Mouse (Mus musculus) kidney, postnatal 4 days (tissue): ENCODE data around the gene Traf5.

ENCODE experiments used
- DNase-seq, 2 experiments: peaks; one replicate each; pipeline ENCODE4 v3.0.0; 2021; ENCODE audit warnings: mixed read lengths in 2 of 2

Traf5 gene

DNA sequence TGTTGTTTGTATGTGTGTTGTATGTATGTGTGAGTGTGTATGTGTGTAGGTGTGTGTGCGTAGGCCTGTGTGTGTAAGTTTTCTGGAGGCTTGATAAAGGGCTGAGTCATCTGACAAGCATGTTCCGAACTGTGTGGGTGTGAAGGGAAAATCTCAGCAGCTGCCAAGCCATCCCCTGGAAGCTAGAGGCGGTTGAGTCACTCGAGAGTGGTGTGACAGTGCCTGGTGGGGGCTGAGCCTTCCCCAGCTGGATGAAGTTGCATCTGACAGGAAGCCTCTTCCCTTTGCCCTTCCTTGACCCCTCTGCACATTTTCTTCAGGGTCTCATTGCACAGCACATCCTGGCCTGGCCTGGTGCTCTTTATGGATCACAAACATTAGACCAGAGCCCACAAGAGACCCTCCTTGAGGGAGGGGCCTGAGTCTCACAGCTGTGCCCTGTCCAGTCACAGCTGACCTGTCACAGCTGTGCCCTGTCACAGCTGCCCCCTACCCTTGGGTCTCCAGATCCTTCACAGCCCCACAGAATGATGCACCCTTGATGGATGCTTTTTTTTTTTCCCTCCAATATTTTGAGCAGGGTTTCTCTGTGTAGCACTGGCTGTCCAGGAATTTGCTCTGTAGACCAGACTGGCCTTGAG, 30.6 kb downstream of the Traf5 start:
- peak; percentile 63 to 78 for DNase-seq

DNA sequence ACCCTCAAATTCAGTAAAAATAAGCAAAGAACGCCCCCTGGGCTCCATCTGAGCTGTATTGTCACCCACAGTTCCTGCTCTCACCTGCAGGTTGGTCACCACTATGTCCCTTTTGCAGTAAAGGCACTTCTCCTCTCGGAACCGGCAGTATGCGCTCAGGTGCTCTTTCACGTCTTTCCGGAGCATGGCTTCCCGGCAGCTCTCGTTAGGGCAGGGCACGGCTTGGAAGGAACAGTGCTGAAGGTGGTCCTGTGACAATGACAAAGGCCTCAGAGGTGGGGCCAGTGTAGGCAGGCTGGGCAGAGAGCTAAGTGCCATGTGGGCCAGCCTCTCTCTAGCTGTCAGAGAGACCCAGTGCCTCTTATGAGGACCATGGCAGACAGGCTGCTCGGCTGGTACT, 33.4 kb downstream of the Traf5 start:
- no peak for DNase-seq

DNA sequence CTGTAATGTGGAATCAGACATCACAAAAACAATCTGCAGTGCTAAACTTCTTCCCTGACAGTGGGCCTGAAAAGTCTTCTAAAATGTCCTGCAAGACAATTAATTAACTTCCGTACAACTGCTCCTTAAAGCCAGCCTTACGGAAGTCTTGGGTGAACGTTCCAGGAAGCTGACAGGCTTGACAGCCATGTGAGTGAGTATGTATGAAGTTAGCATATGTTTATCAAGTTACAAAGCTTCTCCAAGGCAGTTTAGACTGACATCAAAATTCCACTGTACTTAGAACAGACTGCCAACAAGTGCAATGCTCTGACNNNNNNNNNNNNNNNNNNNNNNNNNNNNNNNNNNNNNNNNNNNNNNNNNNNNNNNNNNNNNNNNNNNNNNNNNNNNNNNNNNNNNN, 38.6 kb downstream of the Traf5 start:
- no peak for DNase-seq

DNA sequence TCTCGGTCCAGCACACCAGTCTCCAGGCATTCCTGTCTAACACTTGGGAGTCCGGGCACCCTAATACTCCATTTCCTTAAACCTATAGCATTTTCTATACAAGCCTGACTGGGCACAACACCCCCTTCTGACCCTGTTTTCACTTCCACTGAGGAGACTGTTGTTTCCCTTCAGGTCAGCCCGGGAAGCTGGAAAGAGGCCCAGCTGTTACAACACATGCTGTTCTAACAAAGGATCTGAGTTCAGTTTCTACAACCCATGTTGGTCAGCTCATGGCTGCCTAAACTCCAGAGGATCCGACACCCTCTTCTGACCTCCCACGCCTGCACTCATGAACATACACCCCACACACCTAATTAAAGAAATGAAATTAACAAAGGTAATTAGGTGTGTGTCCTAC, 39.4 kb downstream of the Traf5 start:
- no peak for DNase-seq

DNA sequence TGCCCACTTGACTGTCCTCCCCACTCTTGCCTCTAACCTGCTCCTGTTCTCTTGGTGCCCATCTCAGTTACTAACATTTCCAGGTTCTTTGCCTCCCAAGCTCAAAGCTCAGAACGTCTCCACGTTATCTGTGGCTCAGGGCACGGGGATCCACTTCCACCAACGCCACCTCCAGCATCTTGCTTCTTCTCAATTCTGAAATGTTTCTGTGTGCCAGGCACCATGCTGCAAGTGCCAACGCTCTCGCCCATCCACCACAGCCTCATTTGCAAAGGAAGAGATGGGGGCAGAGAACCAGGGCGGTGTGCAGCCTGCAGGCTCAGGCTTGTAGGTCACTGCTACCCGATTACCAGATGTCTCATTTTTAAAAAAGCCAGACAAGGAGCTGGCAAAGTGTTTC, 39.9 kb downstream of the Traf5 start:
- DNase-seq = no peak

DNA sequence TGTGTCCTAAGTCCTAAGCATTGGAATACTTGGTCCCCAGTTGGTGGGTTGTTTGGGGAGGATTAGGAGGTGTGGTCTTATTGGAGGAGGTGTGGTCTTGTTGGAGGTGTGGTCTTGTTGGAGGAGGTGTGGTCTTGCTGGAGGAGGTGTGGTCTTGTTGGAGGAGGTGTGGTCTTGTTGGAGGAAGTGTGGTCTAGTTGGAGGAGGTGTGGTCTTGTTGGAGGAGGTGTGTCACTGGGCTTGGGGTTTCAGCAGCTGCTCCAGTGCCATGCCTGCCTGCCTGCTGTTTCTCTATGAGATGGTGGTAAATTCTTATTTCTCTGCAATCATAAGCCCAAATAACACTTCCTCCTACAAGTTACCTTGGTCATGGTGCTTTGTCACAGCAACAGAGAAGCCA, 93.3 kb downstream of the Traf5 start:
- DNase-seq = no peak

DNA sequence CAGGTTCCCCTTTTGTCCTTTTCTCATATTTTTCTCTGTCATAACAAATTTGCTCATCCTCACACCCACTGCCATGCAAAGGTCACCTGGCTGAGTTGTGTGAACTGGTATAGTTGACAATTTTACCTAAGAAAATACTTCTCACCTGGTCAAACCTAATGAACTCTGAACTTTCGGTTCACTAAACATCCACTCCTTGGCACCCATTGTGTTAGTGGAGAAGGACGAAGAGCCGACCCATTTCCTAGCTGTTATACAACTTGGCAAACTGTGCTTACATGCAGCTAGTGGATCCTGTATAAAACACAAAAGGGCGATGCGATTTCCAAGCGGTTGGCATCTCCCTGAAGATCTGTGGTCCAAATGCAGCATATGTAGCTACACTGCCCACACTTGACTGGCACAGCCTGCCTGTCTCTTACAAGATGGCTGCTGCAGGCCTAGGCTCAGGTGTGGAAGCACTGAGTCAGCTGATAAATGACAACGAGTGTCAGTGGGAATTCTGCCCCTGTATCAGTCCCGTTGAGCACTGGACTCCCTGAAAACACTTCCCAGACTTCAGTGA, 95.7 kb downstream of the Traf5 start:
- no peak for DNase-seq

DNA sequence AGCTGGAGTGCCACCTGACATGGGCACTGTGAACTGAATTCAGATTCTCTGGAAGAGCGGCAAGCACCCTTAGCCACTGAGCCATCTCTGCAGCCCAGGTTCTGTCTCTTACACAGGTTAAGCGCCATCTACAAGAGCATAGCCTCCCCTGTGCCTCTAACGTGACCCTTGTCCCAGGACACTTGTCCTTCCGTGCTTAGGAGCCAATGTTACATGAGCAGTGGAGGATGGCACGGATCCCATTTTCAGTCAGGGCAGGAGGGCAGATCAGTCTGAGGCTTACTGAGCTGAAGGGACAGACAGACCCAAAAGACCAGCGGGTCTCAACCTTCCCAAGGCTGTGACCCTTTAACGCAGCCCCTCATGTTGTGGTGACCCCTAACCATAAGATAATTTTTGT, 96.4 kb downstream of the Traf5 start:
- no peak for DNase-seq

DNA sequence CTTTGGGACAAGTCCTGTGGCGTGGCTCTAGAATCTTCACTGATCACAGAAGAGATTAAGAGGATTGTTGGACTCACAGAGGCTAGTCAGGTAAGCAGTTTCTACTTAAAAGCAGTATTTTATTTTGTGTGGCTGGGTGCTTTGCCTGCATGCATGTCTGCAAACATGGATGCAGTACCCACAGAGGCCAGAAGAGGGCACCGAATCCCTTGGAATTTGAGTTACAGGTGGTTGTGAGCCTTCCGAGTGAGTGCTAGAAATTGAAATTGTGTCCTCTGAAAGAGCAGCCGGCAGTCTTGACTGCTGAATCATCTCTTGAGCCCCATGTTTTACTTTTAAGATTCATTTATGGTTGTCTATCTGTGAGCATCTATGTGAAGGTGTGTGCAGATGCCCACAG, 96.9 kb downstream of the Traf5 start:
- peak; percentile 82 to 83 for DNase-seq

DNA sequence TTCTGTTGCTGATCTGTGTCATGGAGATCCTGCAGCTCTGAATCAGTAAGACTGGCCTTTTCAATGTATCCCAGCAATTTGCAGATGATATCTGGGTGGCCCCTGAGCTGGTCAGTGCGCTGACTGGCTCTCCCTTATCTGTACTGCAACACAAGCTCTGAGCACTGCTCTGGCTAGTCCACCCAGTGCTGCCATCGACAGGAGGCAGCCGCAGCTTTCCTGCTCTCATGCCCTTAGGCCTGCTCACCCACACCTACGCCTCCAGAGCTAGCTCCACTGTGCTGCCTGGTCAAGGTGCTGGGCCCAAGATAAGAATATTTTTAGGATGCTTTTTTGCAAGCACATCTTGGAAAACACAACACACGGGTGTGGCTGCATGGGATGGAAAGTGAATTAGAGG, 97.9 kb downstream of the Traf5 start:
- DNase-seq = no peak

DNA sequence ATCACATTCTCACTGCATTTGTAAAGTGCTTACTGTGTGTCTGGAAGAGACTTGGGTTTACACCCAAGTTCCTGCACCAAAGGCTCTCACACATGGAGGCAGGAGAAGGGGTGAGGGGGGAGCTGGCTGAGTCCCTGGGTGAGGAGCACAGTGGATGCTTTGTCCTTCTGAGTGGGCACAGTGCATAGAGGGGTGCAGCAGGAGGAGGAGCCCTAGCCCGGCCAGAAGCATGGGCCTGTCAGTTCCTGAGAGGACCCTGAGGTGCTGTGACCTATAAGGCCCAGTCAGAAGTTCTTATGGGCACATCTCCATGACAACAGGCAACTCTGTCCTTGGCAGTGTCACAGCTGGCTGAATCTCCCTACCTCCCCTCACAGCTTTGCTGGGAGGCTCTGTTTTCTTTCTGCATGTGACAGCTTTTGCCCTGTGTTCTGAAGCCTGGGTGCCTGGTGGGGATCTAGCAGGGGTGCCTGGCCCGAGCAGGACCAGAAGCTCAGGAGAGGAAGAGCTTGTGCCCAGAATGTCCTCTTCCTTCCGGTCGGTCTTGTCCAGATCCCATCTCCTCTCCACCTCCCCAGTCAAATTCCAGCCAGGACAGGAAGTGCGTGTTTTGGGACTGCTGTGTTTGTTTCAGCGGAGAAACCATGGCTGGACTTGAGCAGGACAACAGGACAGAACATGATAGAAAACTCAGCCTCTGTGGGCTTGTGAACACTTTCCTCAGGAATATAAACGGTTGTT, 100.1 kb downstream of the Traf5 start:
- no peak for DNase-seq

DNA sequence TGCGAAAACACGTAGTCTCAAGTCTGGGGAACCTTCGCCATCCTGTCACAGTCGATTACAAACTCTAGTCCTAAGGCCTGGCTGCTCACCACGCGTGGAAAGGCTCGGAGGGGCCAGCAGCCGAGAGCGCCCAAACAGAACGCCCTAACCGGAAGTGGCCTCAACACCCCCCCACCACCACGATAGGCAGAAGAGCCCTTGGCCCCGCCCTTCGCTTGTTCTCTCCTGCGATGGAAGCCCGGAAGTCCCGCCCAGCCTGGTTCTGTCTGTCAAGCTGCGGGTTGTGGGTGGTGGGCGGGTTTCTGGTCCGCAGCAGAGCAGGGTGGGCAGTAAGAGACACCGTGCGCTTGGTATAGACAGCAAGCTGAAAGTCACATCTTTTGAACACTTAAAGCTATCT, 102.4 kb downstream of the Traf5 start:
- peak; percentile 98 for DNase-seq

DNA sequence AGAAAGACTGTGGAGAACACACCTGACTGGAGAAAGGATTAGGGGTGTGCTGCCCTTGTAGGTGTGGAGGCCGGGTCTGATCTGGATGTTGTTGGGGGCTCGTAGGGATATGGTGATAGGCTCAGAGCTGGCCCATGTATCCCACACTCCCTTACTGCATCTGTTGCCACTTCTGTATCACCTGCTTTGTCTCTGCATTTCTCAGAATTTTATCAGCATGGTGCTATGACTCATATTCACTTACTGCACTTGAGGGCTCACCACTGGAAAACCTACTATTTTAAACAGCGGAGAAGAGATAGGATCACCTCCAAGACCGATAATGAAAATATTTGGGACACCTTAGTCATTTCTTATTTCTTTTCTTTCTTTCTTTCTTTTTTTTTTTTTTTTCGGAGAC, 103.3 kb downstream of the Traf5 start:
- DNase-seq = no peak

DNA sequence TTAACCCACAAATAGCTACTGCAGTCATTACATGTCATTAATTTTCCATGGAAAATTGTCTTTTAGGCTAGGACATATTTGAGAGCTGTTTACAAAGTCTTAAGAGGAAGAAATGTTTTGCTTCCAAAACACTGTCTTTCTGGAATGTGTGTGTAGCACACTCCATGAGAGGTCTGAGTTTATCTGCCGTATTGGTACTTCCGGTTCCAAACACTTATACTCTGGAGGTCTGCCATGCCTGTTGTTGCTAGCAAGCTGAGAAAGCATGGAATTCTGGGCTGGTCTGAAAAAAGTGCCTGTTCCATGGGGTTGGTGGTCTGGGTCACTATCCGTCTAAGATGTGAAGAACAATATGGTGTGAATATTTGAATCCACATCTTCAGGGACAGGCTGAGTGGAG, 103.7 kb downstream of the Traf5 start:
- DNase-seq = no peak

DNA sequence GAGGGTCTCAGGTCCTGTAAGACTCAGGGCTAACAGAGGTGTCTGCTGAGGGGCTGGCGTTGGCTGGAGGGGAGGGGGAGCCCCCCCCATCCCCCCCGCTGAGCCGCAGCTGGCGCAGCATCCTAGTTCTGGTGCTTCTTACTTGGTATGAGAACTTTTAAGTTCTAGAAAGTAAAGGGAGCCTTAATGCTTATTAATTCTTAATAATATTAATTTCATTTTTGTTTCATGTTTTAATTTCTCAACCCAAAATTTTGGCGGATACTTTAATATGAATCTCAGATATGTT, 104.9 kb downstream of the Traf5 start:
- no peak for DNase-seq

DNA sequence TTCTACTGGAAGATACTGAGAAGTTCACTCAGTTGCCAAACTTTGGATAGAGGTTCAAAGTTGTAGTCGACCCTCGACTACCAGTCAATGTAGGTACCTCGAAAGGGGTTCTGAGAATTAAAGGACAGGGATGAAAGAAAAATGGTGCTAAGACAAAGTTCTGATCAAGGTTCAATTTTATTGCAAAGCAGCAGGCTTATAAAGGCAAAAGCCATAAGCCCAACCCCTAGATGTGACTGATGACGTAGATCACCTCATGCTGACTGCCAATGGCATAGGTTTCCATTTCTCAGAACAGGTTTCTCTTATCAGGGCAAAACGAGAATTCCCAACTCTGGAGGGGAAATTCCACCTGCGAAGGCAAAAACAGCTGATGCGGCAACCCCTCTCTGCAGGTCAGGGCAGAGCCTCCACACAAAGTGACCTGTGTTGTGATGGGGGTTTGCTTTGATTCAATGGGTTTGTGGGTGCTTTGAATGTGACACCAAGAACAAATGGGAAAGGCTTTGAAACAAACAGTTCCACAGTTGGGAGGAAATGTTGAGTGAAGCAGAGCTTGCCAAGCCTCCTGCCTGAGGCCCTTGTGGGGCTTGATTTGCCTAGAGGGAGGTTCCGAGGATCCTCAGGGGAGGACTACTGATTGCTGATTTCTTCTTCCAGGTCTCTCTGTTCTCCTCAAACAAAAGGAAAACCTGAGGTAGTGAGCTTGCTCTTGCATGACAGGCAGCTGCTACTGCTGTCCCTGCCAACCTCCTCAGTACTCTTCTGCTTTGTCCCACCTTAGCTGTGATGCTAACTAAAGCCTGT, 105.5 kb downstream of the Traf5 start:
- DNase-seq = no peak

DNA sequence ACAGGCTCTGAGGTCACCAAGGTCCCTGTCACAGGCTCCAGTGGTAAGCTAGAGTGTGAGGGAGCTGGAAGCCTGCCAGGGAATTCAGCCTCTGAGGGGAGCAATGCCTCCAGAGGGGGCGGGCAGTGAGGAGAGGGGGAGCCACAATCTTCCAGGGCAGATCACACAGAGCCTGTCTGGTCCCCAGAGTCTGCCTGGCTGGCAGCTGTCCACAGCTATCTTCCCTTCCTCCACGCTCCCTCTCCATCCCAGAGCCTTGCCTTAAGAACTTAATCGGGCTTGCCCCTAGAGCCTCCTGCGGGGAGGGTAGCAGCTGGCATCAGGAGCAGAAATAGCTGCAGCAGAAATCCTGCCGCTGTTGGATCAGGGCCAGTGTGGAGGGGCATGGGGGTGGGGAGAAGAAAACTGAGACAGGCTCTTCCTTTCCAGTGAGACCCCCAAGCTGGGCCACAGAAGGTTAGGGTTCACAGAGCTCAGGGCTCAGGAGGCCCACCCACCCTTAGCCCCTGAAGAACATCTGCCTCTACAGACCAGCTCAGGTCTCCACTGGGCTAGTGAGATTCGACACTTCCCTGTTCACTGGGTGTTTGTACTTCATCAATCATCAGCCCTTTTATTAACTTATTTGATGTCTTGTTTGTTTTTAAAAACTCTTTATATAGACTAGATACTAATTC, 110.8 kb downstream of the Traf5 start:
- DNase-seq = peak; percentile 68 to 76

DNA sequence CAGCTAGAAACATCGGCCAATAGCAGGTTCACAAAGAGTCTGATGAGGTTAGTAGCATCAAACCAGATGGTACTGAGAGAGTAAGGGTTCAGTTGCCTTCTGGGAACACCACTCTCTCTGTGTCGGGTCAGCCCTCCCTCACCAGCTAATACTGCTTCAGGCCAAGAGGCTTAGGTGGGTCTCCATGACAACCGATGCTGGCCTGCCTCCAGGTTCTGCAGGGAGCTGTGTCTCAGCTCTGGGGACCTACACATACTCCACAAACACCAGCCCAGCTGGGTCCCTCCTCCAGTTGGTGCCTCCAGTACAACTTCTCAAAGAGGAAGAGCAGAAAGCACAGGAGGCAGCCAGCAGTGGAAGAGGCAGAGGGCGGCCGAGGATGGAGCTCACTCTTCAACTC, 115.2 kb downstream of the Traf5 start, which contains the start of gene Rd3:
Rd3 (plus strand) TSS at position 184 of the 400 bp plus-strand sequence.
- DNase-seq = peak; percentile 80 to 85

DNA sequence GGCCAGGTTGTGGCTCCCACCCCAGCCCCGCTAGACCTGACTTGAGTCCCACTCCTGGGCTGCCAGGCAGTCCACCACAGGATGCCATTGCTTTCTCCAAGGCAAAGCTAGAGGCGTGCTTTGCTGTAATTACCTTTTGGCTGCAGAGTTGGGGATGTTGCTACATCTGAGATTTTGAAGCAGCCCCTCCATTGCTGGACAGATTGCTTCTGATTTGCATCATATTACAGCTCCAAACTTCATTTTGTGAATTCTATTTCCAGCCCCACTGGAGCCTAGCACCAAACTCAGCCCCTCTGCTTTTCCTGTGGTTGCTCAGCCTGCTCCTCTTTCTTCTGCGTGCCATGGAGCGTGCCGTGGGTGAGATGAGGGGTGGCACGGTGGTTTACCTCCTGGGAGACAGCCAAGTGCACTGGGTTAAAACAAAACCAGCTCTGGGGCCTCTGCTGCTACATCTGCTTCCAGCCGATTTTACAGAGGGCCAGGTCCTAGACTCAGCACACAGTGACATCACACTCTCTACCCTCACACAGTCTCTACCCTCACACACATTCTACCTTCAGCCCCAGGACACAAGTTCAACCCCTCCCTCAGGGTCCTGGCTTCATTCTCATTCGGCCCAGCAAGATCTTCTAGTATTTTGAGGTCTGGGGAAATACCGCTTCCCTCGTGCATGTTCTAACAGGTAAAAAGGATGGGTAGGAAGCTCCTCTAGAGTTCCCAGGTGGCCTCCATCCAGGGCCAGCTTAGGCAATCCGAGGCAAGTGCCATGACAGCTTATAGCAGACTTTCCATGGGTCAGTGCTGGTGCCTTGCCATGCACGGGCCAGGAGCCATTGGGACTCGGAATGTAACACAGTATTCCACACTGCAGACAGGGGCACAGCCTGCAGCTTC, 117.6 kb downstream of the Traf5 start:
- DNase-seq = peak in 1 of 2 experiments; percentile 59

DNA sequence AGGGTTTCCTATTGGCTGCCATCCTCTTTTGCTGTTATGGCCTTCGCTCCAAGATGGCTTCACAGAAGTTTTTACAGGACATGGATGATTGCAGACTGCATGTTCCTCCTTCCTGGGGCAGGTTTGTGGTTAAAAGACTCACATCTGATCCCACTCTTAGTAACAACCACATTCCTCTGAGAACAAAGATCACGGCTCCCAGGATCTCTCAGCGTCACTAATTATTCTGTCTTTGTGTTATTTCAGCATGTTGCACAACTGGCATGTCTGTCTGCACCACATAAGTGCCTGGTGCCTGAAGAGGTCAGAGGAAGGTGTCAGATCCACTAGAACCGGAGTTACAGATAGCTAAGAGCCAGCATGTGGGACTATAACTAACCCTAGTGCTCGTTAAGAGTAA, 122.4 kb downstream of the Traf5 start:
- DNase-seq = no peak

DNA sequence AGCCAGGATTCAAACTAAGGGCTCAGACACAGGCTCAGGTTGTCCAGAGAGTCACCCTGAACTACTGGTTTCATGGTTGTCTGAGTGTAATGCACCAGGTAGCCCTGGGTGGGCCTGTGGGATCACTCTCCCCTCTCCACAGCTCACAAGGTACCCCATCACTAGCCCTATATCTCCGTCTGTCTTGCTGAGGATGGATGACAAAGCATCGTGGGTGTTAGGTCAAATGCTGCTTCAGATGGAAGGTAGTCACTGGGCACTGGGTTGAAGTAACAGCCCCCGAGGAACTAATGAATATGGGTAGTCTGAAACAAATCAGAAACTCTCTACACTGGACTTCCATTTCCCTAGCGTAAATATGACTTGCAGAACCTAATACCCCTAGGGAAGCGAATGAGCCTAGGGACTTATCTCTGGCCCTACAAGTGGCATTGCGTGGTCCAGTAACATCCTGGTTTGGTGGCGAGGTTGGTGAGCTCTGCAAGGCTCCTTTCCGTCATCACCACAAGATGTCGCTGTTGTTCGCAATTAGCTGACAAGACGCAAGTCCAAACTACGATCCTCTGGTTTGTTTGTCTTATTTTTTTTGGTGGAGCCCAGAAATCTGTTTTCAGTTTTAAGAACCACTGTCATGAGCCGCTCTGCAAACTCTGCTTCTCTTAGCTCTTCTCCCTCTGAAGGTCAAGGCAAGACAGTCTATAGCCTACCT, 127.4 kb downstream of the Traf5 start:
- peak; percentile 85 to 90 for DNase-seq
